Mouse (Mus musculus): ENCODE measurements around the gene Ap1m1. TPM values are rescaled to one million over a fixed set of nuclear protein-coding genes. Genes with fewer than 3 reads are reported as not detected.
A peak's percentile ranks its signal among the peaks of the same experiment; 100 is the strongest.

The Ap1m1 gene
- total RNA-seq, 2 experiments from 2014 or later, result 93.4 to 95.1 TPM

GRCm38 (mm10) chr8:72279151-72279550 is 39.3 kb downstream of the Ap1m1 start:
- Histone ChIP-seq H3K27ac (no peak overlapping the region), H3K4me3 (no peak overlapping the region)
- DNase-seq (ENCODE audit: low spot score in 2 of 2), result no peak
- TF ChIP-seq CTCF (conservative IDR thresholded peaks at IDR 0.05), result no peak

- no peak for TF ChIP-seq CTCF (conservative IDR thresholded peaks at IDR 0.05)
- DNase-seq (ENCODE audit: low spot score in 2 of 2), result no peak
- H3K4me3 ChIP-seq, result no peak overlapping the region
- H3K27ac ChIP-seq, result no peak overlapping the region
These were observed 41.8 kb downstream of the Ap1m1 start for GRCm38 (mm10) chr8:72281634-72282033.

GRCm38 (mm10) chr8:72285285-72285684 is 45.5 kb downstream of the Ap1m1 start:
- Histone ChIP-seq H3K27ac (no peak overlapping the region), H3K4me3 (no peak overlapping the region)
- no peak for TF ChIP-seq CTCF (conservative IDR thresholded peaks at IDR 0.05)
- DNase-seq (ENCODE audit: low spot score in 2 of 2), result no peak

- TF ChIP-seq CTCF (conservative IDR thresholded peaks at IDR 0.05), result no peak
- H3K4me3 ChIP-seq, result no peak overlapping the region
- DNase-seq (ENCODE audit: low spot score in 2 of 2), result no peak
- no peak overlapping the region for H3K27ac ChIP-seq
These were observed 49.2 kb downstream of the Ap1m1 start for GRCm38 (mm10) chr8:72289051-72289450.

- H3K27ac ChIP-seq, result no peak overlapping the region
- H3K4me3 ChIP-seq, result no peak overlapping the region
- no peak for TF ChIP-seq CTCF (conservative IDR thresholded peaks at IDR 0.05)
- DNase-seq (ENCODE audit: low spot score in 2 of 2), result no peak
These were observed 51.3 kb downstream of the Ap1m1 start for GRCm38 (mm10) chr8:72291104-72291503.

GRCm38 (mm10) chr8:72293309-72293708 is 53.5 kb downstream of the Ap1m1 start:
- Histone ChIP-seq H3K27ac (no peak overlapping the region), H3K4me3 (no peak overlapping the region)
- peak; percentile 50 for TF ChIP-seq CTCF (conservative IDR thresholded peaks at IDR 0.05)
- no peak for DNase-seq (ENCODE audit: low spot score in 2 of 2)

GRCm38 (mm10) chr8:72295125-72295524 is 55.3 kb downstream of the Ap1m1 start:
- no peak for TF ChIP-seq CTCF (conservative IDR thresholded peaks at IDR 0.05)
- H3K4me3 ChIP-seq, result no peak overlapping the region
- DNase-seq (ENCODE audit: low spot score in 2 of 2), result no peak
- H3K27ac ChIP-seq, result peak overlapping the region; percentile 76

GRCm38 (mm10) chr8:72295679-72296078 is 55.9 kb downstream of the Ap1m1 start:
- no peak for TF ChIP-seq CTCF (conservative IDR thresholded peaks at IDR 0.05)
- peak; percentile 29 to 63 for DNase-seq (ENCODE audit: low spot score in 2 of 2)
- Histone ChIP-seq H3K4me3 (no peak overlapping the region), H3K27ac (peak overlapping the region; percentile 76)

GRCm38 (mm10) chr8:72296561-72296960 is 56.7 kb downstream of the Ap1m1 start:
- TF ChIP-seq CTCF (conservative IDR thresholded peaks at IDR 0.05), result no peak
- DNase-seq (ENCODE audit: low spot score in 2 of 2), result no peak
- H3K27ac ChIP-seq, result peak overlapping the region; percentile 6; the same call in 1 of the 2 replicates

GRCm38 (mm10) chr8:72298928-72299327 is 59.1 kb downstream of the Ap1m1 start:
- H3K27ac ChIP-seq, result no peak overlapping the region
- no peak for TF ChIP-seq CTCF (conservative IDR thresholded peaks at IDR 0.05)
- no peak for DNase-seq (ENCODE audit: low spot score in 2 of 2)
- no peak overlapping the region for H3K4me3 ChIP-seq

More at GRCm38 (mm10) chr8:72296561-72296960, 56.7 kb downstream of the Ap1m1 start:
- H3K4me3 ChIP-seq, result no peak overlapping the region

- TF ChIP-seq CTCF (conservative IDR thresholded peaks at IDR 0.05), result no peak
- Histone ChIP-seq H3K4me3 (no peak overlapping the region), H3K27ac (peak overlapping the region; percentile 43; the same call in 1 of the 2 replicates)
- no peak for DNase-seq (ENCODE audit: low spot score in 2 of 2)
These were observed 61.0 kb downstream of the Ap1m1 start for GRCm38 (mm10) chr8:72300654-72301400.

- DNase-seq (ENCODE audit: low spot score in 2 of 2), result no peak
- H3K27ac ChIP-seq, result no peak overlapping the region
- no peak for TF ChIP-seq CTCF (conservative IDR thresholded peaks at IDR 0.05)
- H3K4me3 ChIP-seq, result no peak overlapping the region
These were observed 61.7 kb downstream of the Ap1m1 start for GRCm38 (mm10) chr8:72301497-72301896.

- no peak for DNase-seq (ENCODE audit: low spot score in 2 of 2)
- Histone ChIP-seq H3K27ac (peak overlapping the region; percentile 84), H3K4me3 (peak overlapping the region; percentile 11)
- TF ChIP-seq CTCF (conservative IDR thresholded peaks at IDR 0.05), result no peak
These were observed 63.3 kb downstream of the Ap1m1 start for GRCm38 (mm10) chr8:72302986-72303612.

GRCm38 (mm10) chr8:72303633-72304032 is 63.8 kb downstream of the Ap1m1 start:
- H3K4me3 ChIP-seq, result peak overlapping the region; percentile 11
- DNase-seq (ENCODE audit: low spot score in 2 of 2), result peak; percentile 37 to 54
- H3K27ac ChIP-seq, result peak overlapping the region; percentile 84
- no peak for TF ChIP-seq CTCF (conservative IDR thresholded peaks at IDR 0.05)
